Mouse (Mus musculus) heart, embryonic 14.5 days (tissue): ENCODE results near the gene Myh7. TPM values are rescaled to one million over a fixed set of nuclear protein-coding genes. Genes with fewer than 3 reads are reported as not detected.
A peak's percentile ranks its signal among the peaks of the same experiment; 100 is the strongest.

Experiments
- ATAC-seq: fragments of 200-750 bp; cut with Nextera tagmentation; 2 replicates; pipeline ENCODE4 v1.8.0; 2017; ENCODE audit warnings: low read depth, moderate TSS enrichment; ENCODE audit not compliant: insufficient number of reproducible peaks, insufficient read depth, low FRiP score
- H3K27ac ChIP-seq, 2 experiments: fragments of 200-500 bp in 1 of 2; fragments of 300-500 bp in 1 of 2; sonication (generic) in 1 of 2; replicated peaks in 1 of 2; 2 replicates each; pipeline ENCODE4 v1.5.1; 2012 to 2014; ENCODE audit warnings: low read depth in 2 of 2, low read length in 2 of 2, control low read depth in 1 of 2, mild to moderate bottlenecking in 1 of 2, mixed read lengths in 1 of 2; ENCODE audit not compliant: control insufficient read depth in 1 of 2, insufficient read depth in 1 of 2
- H3K27me3 ChIP-seq: fragments of 300-500 bp; sonication (generic); 2 replicates; pipeline ENCODE4 v1.6.1; 2014; ENCODE audit warnings: mild to moderate bottlenecking, low read length, control low read depth; ENCODE audit not compliant: control insufficient read depth, insufficient read depth
- H3K36me3 ChIP-seq: fragments of 300-500 bp; sonication (generic); 2 replicates; pipeline ENCODE4 v1.6.1; 2014; ENCODE audit warnings: mild to moderate bottlenecking, control low read depth, low read length, mixed read lengths; ENCODE audit not compliant: control insufficient read depth, insufficient read depth
- H3K4me1 ChIP-seq, 2 experiments: fragments of 200-500 bp in 1 of 2; fragments of 300-500 bp in 1 of 2; sonication (generic) in 1 of 2; 2 replicates each; pipeline ENCODE4 v1.6.1; 2012 to 2014; ENCODE audit warnings: low read length in 2 of 2, control low read depth in 1 of 2, mixed read lengths in 1 of 2; ENCODE audit not compliant: control insufficient read depth in 2 of 2, insufficient read depth in 2 of 2
- H3K4me2 ChIP-seq: fragments of 300-500 bp; sonication (generic); 2 replicates; pipeline ENCODE4 v1.6.1; 2014; ENCODE audit warnings: mild to moderate bottlenecking, low read length
- H3K4me3 ChIP-seq, 2 experiments: fragments of 200-500 bp in 1 of 2; fragments of 300-500 bp in 1 of 2; sonication (generic) in 1 of 2; 2 replicates each; pipeline ENCODE4 v1.5.1; 2012 to 2014; ENCODE audit warnings: low read length in 2 of 2, mild to moderate bottlenecking in 2 of 2, control low read depth in 1 of 2, low read depth in 1 of 2, moderate library complexity in 1 of 2; ENCODE audit not compliant: control insufficient read depth in 1 of 2, insufficient read depth in 1 of 2
- H3K9ac ChIP-seq: fragments of 300-500 bp; sonication (generic); 2 replicates; pipeline ENCODE4 v1.6.1; 2014; ENCODE audit warnings: mild to moderate bottlenecking, low read length
- H3K9me3 ChIP-seq: fragments of 300-500 bp; sonication (generic); 2 replicates; pipeline ENCODE4 v1.6.1; 2016; ENCODE audit warnings: low read length, control low read depth; ENCODE audit not compliant: control insufficient read depth
- WGBS: fragments of 180-500 bp; shearing (Covaris S2); extraction: QIAGEN DNeasy Blood & Tissue Kit; methylation state at CpG from one replicate; pipeline ENCODE4 v1.1.7; 2014; 5-methylcytosine and 5-hydroxymethylcytosine counted together
- polyA plus RNA-seq: library from polyadenylated mRNA; unstranded; fragments of >200 nt; fragmentation: Nextera tagmentation; extraction: Ambion mirVana; gene quantifications from 2 replicates; pipeline ENCODE4 v1.2.1, GENCODE M21; 2014

The Myh7 gene
- polyA plus RNA-seq, 1 experiment from 2014 or later = 5,319 TPM

DNA sequence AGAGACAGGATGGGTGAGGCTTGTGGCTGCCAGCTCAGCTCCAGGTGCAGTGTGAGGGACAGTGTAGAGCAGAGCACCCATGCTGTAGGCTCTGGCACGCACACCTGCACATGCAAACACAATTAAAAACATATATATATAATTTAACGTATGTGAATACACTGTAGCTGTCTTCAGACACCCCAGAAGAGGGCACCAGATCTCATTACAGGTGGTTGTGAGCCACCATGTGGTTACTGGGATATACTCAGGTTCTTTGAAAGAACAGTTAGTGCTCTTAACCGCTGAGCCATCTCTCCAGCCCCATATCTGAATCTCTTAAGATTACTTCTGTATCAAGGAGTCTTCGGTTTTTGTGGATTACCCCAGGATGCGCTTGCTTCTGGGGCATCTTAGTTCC, 31.1 kb upstream of the Myh7 start:
- Histone ChIP-seq H3K4me1 (peaks cover 0 to 4% of the 10 kb centered on the region in 2 experiments; a peak in 2 of 4 replicates), H3K4me2 (no peak overlapping the region), H3K27ac (no peak overlapping the region), H3K9me3 (no peaks in the 10 kb centered on the region), H3K27me3 (peaks cover 3% of the 10 kb centered on the region; the same call in 1 of the 2 replicates), H3K4me3 (no peak overlapping the region), H3K9ac (no peak overlapping the region), H3K36me3 (peaks cover 49% of the 10 kb centered on the region)
- no peak for ATAC-seq
- 75% methylated on average over 5 of the region's 5 CpGs for WGBS

GRCm38 (mm10) chr14:55024236-55024635, 29.8 kb upstream of the Myh7 start:
- Histone ChIP-seq H3K4me2 (no peak overlapping the region), H3K27me3 (no peaks in the 10 kb centered on the region), H3K9me3 (no peaks in the 10 kb centered on the region), H3K4me3 (no peak overlapping the region), H3K27ac (no peak overlapping the region), H3K4me1 (peaks cover 0 to 4% of the 10 kb centered on the region in 2 experiments; a peak in 2 of 4 replicates), H3K36me3 (peaks cover 59% of the 10 kb centered on the region), H3K9ac (no peak overlapping the region)
- no peak for ATAC-seq
- WGBS = 62% methylated on average over 7 of the region's 7 CpGs

- H3K9me3 ChIP-seq = no peaks in the 10 kb centered on the region
- ATAC-seq = no peak
- H3K9ac ChIP-seq = no peak overlapping the region
- 89% methylated on average over 15 of the region's 15 CpGs for WGBS
- H3K36me3 ChIP-seq = peaks cover 68% of the 10 kb centered on the region
- no peaks in the 10 kb centered on the region for H3K27me3 ChIP-seq
- H3K4me1 ChIP-seq = peaks cover 0 to 4% of the 10 kb centered on the region in 2 experiments; a peak in 1 of 4 replicates
- H3K4me3 ChIP-seq = no peak overlapping the region
- H3K4me2 ChIP-seq = no peak overlapping the region
- no peak overlapping the region for H3K27ac ChIP-seq
Measured at GRCm38 (mm10) chr14:55023011-55023410, 28.6 kb upstream of the Myh7 start.

DNA sequence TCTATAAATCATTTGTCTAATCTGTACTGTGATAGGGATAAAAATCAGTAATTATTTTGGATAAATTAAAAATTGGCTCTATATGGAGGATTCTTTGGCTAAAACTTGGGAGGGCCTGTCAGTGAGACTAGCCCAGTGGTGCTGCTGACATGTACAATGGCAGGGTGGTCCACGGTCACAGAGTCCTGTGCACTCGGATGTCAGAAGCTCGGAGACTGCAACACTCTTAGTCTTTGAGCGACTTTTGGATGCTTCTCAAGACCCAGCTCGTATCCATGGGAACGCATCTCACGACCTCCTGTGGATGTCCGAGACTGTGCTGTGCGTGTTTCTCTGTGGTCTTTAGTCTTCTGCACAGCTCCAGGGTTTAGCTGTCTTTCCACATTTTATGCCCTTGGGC, 26.0 kb upstream of the Myh7 start:
- no peak overlapping the region for H3K27ac ChIP-seq
- no peak overlapping the region for H3K9ac ChIP-seq
- ATAC-seq = no peak
- no peaks in the 10 kb centered on the region for H3K27me3 ChIP-seq
- H3K4me3 ChIP-seq = no peak overlapping the region
- 94% methylated on average over 9 of the region's 9 CpGs for WGBS
- no peaks in the 10 kb centered on the region for H3K9me3 ChIP-seq
- peaks cover 83% of the 10 kb centered on the region for H3K36me3 ChIP-seq
- peaks cover 0 to 3% of the 10 kb centered on the region in 2 experiments; a peak in 1 of 4 replicates for H3K4me1 ChIP-seq
- H3K4me2 ChIP-seq = no peak overlapping the region

- no peak overlapping the region for H3K4me2 ChIP-seq
- H3K27me3 ChIP-seq = no peaks in the 10 kb centered on the region
- WGBS = 88% methylated on average over 16 of the region's 16 CpGs
- H3K27ac ChIP-seq = no peak overlapping the region
- peaks cover 0 to 5% of the 10 kb centered on the region in 2 experiments; a peak in 2 of 4 replicates for H3K4me1 ChIP-seq
- no peak overlapping the region for H3K4me3 ChIP-seq
- ATAC-seq = no peak
- H3K9me3 ChIP-seq = no peaks in the 10 kb centered on the region
- H3K9ac ChIP-seq = no peak overlapping the region
- H3K36me3 ChIP-seq = peaks cover 49% of the 10 kb centered on the region
Measured at GRCm38 (mm10) chr14:55016876-55017275, 22.4 kb upstream of the Myh7 start.

DNA sequence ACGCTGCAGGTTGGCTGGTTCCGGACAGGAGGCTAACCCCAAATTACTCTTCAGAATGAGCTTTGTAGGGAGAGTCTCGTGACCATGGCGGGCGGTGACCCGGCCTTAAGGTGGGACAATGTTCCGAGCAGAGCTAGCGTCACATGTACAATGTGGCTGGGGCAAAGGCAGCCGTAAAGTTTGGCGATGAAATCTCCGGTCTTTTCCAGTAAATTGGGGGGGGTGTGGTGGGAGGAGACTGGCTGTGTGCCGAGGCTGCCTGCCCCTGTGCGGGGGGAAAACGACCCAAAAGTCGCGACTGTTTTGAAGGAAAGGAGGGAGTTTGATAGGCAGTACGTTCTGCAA, 21.3 kb upstream of the Myh7 start:
- WGBS = 0% methylated on average over 17 of the region's 17 CpGs
- peak; percentile 32 for ATAC-seq
- peak overlapping the region; percentile 72 to 76 for H3K4me3 ChIP-seq
- H3K4me1 ChIP-seq = peaks cover 0 to 5% of the 10 kb centered on the region in 2 experiments; a peak in 2 of 4 replicates
- H3K9ac ChIP-seq = peak overlapping the region; percentile 84
- peaks cover 38% of the 10 kb centered on the region for H3K36me3 ChIP-seq
- H3K9me3 ChIP-seq = no peaks in the 10 kb centered on the region
- peak overlapping the region; percentile 69 to 81 for H3K27ac ChIP-seq
- no peaks in the 10 kb centered on the region for H3K27me3 ChIP-seq
- H3K4me2 ChIP-seq = peak overlapping the region; percentile 77

DNA sequence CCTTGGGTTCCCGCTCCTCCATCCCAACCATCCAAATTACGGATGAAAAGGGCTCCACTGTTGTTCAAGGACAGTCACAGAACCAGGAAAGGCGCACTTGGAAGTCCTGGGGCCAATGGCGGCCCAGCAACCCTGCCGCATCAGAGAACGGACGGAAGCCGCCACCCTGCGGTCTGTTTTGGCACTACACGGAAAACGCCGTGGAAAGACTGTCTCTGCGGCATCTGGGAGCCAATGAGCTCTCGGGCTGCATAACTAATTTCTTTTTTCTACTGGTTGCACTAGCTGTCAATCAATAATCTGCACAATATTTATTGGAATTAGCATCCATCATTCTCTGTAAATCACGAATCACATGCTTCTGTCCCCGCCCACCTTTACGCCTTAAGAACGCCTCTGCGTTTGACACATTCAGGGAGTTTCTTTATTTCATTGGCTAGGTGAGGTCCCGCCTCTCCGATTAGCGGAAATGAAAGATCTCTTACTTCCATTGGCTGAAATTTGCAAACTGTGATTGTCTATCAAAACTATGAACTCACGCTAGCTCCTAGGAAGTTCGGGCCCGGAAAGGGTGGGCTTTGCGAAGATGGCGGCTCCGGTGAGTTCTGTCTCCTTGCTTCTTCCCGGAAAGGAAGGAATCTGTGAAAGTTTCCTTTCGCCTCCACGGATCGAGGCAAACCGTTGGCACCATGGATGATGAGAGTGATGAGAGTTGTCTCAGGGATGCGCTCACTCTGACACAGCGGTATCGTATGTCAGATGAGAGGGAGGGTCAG, 20.8 kb upstream of the Myh7 start, which contains the start of gene Ngdn:
TSS of gene Ngdn (plus strand) at position 464 of the 776 bp plus-strand sequence.
- Histone ChIP-seq H3K4me3 (peak within 1 kb of the TSS; percentile 72 to 76), H3K4me1 (peaks cover 0 to 6% of the 10 kb centered on the region in 2 experiments; a peak in 3 of 4 replicates), H3K9ac (peak within 1 kb of the TSS; percentile 84), H3K27ac (peak within 1 kb of the TSS; percentile 95), H3K9me3 (no peaks in the 10 kb centered on the region), H3K36me3 (peaks cover 32% of the 10 kb centered on the region), H3K27me3 (no peaks in the 10 kb centered on the region), H3K4me2 (peak within 1 kb of the TSS; percentile 77)
- peak; percentile 93 for ATAC-seq
- under 1% methylated on average over 36 of the region's 36 CpGs for WGBS
